Mouse (Mus musculus): ENCODE results near the gene Rhbdl1. TPM values are rescaled to one million over a fixed set of nuclear protein-coding genes. Genes with fewer than 3 reads are reported as not detected.

The Rhbdl1 gene
- 1.5 TPM in 1 of 2 replicates, not detected in the other for total RNA-seq (2017)

GRCm38 (mm10) chr17:25837076-25837410, at the start of gene Rhbdl1:
Gene Rhbdl1 (minus strand): TSS chr17:25837295.
- ATAC-seq (ENCODE audit: extremely low read depth, insufficient number of reproducible peaks, low FRiP score, poor library complexity, severe bottlenecking): no peak

DNA sequence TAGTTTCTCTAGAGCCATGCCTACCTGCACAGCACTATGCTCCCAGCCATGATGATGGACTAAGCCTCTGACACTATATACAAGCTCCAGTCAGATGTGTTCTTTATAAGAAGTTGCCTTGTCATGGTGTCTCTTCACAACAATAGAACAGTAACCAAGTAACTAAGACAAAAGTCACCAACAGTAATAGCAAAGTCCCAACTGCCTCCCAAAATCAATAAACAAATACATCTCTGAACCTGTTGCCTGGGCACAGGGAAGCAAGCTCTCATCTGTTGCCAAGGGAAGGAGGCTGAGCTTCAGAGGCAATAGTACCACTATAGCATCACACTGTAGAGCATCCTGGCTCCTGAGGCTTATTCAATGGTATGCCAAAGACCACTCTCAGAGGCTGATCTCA, 49.7 kb upstream of the Rhbdl1 start:
- ATAC-seq (ENCODE audit: extremely low read depth, insufficient number of reproducible peaks, low FRiP score, poor library complexity, severe bottlenecking): no peak

GRCm38 (mm10) chr17:25885636-25886035, 48.5 kb upstream of the Rhbdl1 start:
- no peak for ATAC-seq (ENCODE audit: extremely low read depth, insufficient number of reproducible peaks, low FRiP score, poor library complexity, severe bottlenecking)

GRCm38 (mm10) chr17:25883824-25884223, 46.7 kb upstream of the Rhbdl1 start:
- ATAC-seq (ENCODE audit: extremely low read depth, insufficient number of reproducible peaks, low FRiP score, poor library complexity, severe bottlenecking): no peak

- ATAC-seq (ENCODE audit: extremely low read depth, insufficient number of reproducible peaks, low FRiP score, poor library complexity, severe bottlenecking): no peak
Observed at GRCm38 (mm10) chr17:25883268-25883667, 46.2 kb upstream of the Rhbdl1 start.

DNA sequence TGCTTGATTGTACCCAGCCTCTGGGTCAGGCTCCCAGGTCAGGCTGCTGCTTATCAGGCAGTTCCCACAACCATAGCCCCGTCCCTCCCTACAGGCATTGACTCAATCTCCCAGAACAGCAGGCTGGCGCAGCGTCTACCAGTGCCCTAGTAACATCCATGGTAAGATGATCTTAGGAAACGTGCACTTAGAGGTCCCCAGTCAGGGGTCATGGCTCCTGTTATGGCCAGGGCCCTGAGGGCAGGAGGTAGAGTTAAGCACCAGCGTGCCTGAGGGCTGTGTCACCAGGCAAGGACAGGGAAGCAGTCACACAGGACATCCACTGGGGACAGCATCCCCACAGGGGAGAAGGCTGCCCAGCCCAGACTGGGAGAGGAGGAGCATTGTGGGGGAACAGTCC, 45.2 kb upstream of the Rhbdl1 start:
- ATAC-seq (ENCODE audit: extremely low read depth, insufficient number of reproducible peaks, low FRiP score, poor library complexity, severe bottlenecking): no peak

GRCm38 (mm10) chr17:25881691-25882090, 44.6 kb upstream of the Rhbdl1 start:
- ATAC-seq (ENCODE audit: extremely low read depth, insufficient number of reproducible peaks, low FRiP score, poor library complexity, severe bottlenecking): no peak

DNA sequence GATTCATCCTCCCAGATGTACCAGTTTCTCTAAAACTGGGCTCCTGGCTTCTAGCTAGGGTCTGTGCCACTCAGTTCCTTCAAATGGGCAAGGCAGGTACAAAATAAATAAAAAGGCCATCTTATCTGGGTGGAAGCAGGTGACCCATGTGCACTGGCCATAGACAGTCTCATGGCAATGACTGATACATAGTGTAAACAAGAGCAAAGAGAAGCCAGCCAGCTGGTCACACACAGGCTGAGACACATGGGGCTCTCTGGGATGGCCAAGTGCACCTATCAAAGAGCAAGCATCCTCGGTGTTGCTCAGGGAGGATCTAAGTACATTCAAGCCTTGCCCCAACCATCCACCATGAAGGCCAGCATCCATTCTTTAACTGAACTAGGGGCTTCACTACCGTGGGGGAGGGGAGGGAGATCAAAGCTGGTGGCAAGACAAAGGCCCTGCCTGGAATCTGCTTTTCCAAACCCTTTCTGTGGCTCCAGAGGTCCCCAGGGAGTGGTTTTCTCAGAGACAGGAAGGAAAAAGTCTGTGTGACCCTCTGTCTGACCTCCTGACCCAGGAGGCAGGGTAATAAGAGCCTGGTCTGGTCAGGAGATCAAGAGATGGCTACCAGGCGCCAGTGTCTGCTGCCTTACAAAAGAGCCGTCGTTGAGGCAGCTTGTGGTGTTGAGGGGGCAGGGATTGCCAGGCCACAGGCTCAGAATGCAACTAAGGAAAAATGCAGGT, 44.0 kb upstream of the Rhbdl1 start:
- no peak for ATAC-seq (ENCODE audit: extremely low read depth, insufficient number of reproducible peaks, low FRiP score, poor library complexity, severe bottlenecking)

GRCm38 (mm10) chr17:25880196-25880910, 43.3 kb upstream of the Rhbdl1 start, which contains the start of gene Wfikkn1:
Gene Wfikkn1 (minus strand): TSS chr17:25880858.
- ATAC-seq (ENCODE audit: extremely low read depth, insufficient number of reproducible peaks, low FRiP score, poor library complexity, severe bottlenecking): no peak

DNA sequence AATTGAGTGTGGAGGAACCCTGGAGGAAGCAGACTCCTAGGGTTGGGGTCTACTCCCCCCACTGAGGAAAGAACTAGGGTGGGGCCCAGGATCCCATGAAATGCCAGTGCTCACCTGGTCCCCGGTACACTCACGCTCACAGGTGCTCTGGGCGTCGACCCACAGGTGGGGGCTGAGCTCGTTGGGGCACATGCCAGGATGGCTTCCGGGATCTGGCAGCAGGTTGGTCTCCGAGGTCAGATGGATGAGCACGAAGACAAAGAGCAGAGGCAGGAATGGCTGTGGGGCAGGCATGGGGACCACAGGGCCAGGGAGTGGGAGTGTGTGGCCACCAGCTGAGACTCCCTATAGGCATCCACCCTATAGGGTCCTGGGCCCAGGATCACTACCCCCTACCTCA, 42.7 kb upstream of the Rhbdl1 start:
- no peak for ATAC-seq (ENCODE audit: extremely low read depth, insufficient number of reproducible peaks, low FRiP score, poor library complexity, severe bottlenecking)

- no peak for ATAC-seq (ENCODE audit: extremely low read depth, insufficient number of reproducible peaks, low FRiP score, poor library complexity, severe bottlenecking)
Observed at GRCm38 (mm10) chr17:25879261-25879660, 42.2 kb upstream of the Rhbdl1 start.

DNA sequence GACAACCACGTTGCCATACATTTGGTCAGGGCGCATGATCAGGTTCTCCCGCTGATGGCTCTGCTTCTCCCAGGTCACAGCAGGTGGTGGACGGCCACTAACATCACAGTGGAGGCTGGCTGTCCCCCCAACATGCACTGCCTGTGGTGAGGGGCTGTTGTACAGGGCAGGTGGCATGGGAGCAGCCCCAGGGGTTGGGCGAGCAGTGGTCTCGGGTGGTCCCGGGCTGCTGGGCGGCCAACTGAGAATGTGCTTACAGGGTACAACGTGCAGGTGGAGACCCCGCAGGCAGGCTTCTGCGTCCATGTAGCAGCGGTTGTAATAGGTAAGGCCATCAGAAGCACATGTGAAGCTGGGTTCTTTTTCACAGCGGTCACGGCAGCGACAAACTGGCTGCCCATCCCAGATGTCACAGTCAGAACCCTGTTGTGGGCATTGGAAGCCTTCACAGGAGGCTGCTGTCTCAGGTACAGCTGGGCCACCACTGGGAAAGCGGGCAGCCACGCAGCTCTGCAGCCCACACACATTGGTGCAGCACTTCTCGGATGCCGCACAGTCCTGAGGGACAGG, 41.6 kb upstream of the Rhbdl1 start:
- no peak for ATAC-seq (ENCODE audit: extremely low read depth, insufficient number of reproducible peaks, low FRiP score, poor library complexity, severe bottlenecking)

DNA sequence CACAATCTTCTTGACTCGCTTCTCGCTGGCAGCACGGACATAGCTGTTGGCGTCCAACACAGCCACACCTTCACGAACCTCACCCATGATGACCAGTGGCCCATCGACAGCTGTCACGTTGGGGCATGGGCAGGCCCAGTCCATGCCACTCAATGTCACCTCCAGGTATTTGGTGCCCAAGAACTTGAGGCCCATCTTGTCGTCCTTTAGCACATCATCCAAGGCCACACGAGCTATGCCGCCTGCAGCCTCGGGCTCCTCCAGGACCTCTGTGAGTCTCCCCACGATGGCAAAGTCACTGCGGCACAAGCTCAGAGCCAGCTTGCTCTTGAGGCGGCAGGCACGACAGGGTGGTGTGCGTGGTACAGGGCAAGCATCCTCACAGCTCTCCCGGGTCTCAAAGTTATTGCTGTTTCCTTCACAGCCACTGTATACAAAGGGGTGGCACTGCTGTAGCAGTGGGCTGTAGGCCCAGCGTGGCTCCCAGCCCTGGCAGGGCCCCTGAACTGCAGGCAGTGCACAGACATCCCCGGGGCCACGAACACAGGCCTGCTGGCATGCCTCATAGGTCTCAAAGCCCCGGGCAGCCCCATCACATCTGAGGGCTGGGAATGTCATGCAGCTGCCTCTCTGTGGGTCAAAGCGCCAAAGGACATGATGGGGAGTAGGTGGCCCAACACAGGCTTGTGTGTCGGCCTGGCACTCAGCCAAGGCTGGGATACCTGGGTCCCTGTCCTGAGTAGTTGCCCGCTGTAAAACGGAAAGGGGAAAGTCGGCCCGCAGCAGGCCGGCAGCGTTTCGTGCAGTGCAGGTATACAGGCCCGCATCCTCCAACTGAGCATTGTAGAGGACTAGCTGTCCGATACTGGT, 40.9 kb upstream of the Rhbdl1 start:
- ATAC-seq (ENCODE audit: extremely low read depth, insufficient number of reproducible peaks, low FRiP score, poor library complexity, severe bottlenecking): no peak

- ATAC-seq (ENCODE audit: extremely low read depth, insufficient number of reproducible peaks, low FRiP score, poor library complexity, severe bottlenecking): no peak
Observed at GRCm38 (mm10) chr17:25877025-25877424, 39.9 kb upstream of the Rhbdl1 start.

- no peak for ATAC-seq (ENCODE audit: extremely low read depth, insufficient number of reproducible peaks, low FRiP score, poor library complexity, severe bottlenecking)
Observed at GRCm38 (mm10) chr17:25876347-25876915, 39.3 kb upstream of the Rhbdl1 start.

GRCm38 (mm10) chr17:25875171-25876136, 38.4 kb upstream of the Rhbdl1 start:
- peak; percentile 54 for ATAC-seq (ENCODE audit: extremely low read depth, insufficient number of reproducible peaks, low FRiP score, poor library complexity, severe bottlenecking)

DNA sequence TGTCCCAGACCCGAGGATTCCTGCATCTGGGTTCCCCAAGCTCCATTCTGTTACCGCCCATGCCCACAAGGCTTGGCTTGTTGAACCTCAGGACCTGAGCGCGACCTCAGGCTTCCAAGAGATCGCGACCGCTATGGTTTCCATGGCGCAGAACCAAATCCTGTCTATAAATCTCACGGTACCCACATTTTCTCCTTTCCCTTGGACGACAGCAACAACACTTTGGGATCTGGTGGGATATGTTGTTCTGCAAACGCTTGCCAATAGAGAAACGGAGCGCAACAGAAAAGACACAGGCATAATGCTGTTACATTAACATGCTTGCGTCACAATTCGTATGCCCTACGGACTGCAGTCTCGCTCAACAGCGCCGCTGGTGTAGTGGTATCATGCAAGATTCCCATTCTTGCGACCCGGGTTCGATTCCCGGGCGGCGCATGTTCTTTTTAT, 37.7 kb upstream of the Rhbdl1 start, which contains the start of gene Mettl26:
Gene Mettl26 (plus strand): TSS at position 354 of the 450 bp plus-strand sequence.
- ATAC-seq (ENCODE audit: extremely low read depth, insufficient number of reproducible peaks, low FRiP score, poor library complexity, severe bottlenecking): peak; percentile 63

Measured in neutrophil, adult 5-6 weeks (primary cell).